Mouse (Mus musculus): ENCODE data around the gene Prpf6. TPM values are rescaled to one million over a fixed set of nuclear protein-coding genes. Genes with fewer than 3 reads are reported as not detected.

Prpf6 gene
- 67.4 and 69.5 TPM in 2 replicates for polyA plus RNA-seq (2015; fragmentation: Nextera tagmentation; extraction: Ambion mirVana)

DNA sequence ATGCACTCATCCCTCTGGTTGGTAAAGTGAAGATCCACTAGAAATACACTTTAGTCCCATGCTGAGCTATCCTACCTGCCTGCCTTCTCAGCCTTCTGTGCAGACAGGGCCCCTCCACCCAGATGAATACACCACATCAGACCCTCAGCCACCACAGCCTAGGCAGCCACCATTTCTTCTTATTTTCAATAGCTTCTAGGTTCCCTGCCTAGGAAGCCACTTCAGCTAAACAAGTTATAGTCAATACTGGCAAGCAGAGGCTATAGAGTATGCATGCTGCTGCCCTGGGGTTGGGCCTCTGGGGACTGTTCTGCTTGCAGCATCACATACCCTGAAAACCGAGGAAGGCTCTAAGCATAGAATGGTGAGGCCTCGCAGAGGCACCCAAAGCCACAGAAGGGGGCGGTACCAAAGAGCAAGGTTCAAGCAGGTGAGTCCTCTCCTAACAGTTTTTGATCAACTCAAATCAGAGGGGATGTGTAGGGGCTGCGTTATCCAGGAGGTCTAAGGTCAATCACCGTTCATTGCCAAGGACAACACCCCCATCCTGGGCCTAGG lies at the start of gene Prpf6:
TSS of gene Prpf6 (plus strand) at position 341 of the 558 bp plus-strand sequence.
- peaks cover 49% of the 10 kb centered on the region for H3K36me3 ChIP-seq
- peaks cover 19% of the 10 kb centered on the region for H3K4me1 ChIP-seq
- ATAC-seq (replicated peaks; ENCODE audit: low FRiP score), result no peak; the same call in 1 of the 2 replicates
- H3K9me3 ChIP-seq (replicated peaks), result no peaks in the 10 kb centered on the region
- no peaks in the 10 kb centered on the region for H3K27me3 ChIP-seq
- peak within 1 kb of the TSS; percentile 88 for H3K27ac ChIP-seq
- WGBS, result 11% methylated on average over 5 of the region's 5 CpGs
- H3K9ac ChIP-seq, result peak within 1 kb of the TSS; percentile 96
- peak within 1 kb of the TSS; percentile 94 for H3K4me3 ChIP-seq (replicated peaks)
- H3K4me2 ChIP-seq, result peak within 1 kb of the TSS; percentile 79

DNA sequence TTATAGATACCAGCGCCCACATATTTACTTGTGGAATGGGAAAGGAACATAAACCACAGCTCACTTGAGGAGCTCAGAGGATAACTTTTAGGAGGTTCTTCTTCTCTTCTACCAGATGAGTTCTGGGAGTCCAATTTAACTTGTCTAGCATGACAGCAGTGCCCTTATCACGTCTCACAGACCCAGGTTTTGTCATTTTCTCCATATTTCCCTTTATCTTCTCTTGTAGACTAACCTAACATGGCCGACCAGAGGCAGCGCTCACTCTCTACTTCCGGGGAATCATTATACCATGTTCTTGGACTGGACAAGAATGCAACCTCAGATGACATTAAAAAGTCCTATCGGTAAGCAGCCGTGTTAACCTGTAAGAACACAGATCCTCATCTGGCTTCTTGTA lies 45.5 kb upstream of the Prpf6 start:
- no peak overlapping the region for H3K9ac ChIP-seq
- H3K36me3 ChIP-seq, result peaks cover 67% of the 10 kb centered on the region
- H3K27ac ChIP-seq, result no peak overlapping the region
- H3K4me3 ChIP-seq (replicated peaks), result no peak overlapping the region
- H3K4me1 ChIP-seq, result 0 out of 2 replicates have a peak, but pooled peaks cover 5% of the 10 kb centered on the region
- no peak overlapping the region for H3K4me2 ChIP-seq
- no peaks in the 10 kb centered on the region for H3K9me3 ChIP-seq (replicated peaks)
- WGBS, result 94% methylated on average over 7 of the region's 7 CpGs
- H3K27me3 ChIP-seq, result no peaks in the 10 kb centered on the region
- no peak for ATAC-seq (replicated peaks; ENCODE audit: low FRiP score)

GRCm38 (mm10) chr2:181548227-181548626 lies 43.4 kb upstream of the Prpf6 start:
- 91% methylated on average over 1 of the region's 1 CpGs for WGBS
- Histone ChIP-seq H3K4me2 (no peak overlapping the region), H3K9me3 (replicated peaks) (no peaks in the 10 kb centered on the region), H3K36me3 (peaks cover 79% of the 10 kb centered on the region), H3K27ac (no peak overlapping the region), H3K9ac (no peak overlapping the region), H3K4me3 (replicated peaks) (no peak overlapping the region), H3K4me1 (0 out of 2 replicates have a peak, but pooled peaks cover 5% of the 10 kb centered on the region), H3K27me3 (no peaks in the 10 kb centered on the region)
- no peak for ATAC-seq (replicated peaks; ENCODE audit: low FRiP score)

- H3K27ac ChIP-seq, result no peak overlapping the region
- 56% methylated on average over 5 of the region's 5 CpGs for WGBS
- H3K27me3 ChIP-seq, result no peaks in the 10 kb centered on the region
- H3K4me3 ChIP-seq (replicated peaks), result no peak overlapping the region
- H3K9me3 ChIP-seq (replicated peaks), result no peaks in the 10 kb centered on the region
- H3K9ac ChIP-seq, result no peak overlapping the region
- H3K36me3 ChIP-seq, result peaks cover 83% of the 10 kb centered on the region
- H3K4me1 ChIP-seq, result 0 out of 2 replicates have a peak, but pooled peaks cover 5% of the 10 kb centered on the region
- H3K4me2 ChIP-seq, result no peak overlapping the region
- peak; percentile 66 for ATAC-seq (replicated peaks; ENCODE audit: low FRiP score)
Observed at GRCm38 (mm10) chr2:181548682-181549081, 43.0 kb upstream of the Prpf6 start.

GRCm38 (mm10) chr2:181550233-181550632 lies 41.4 kb upstream of the Prpf6 start:
- Histone ChIP-seq H3K4me2 (no peak overlapping the region), H3K4me1 (0 out of 2 replicates have a peak, but pooled peaks cover 5% of the 10 kb centered on the region), H3K9me3 (replicated peaks) (no peaks in the 10 kb centered on the region), H3K27ac (no peak overlapping the region), H3K27me3 (no peaks in the 10 kb centered on the region), H3K9ac (no peak overlapping the region), H3K36me3 (peaks cover 86% of the 10 kb centered on the region), H3K4me3 (replicated peaks) (no peak overlapping the region)
- no peak for ATAC-seq (replicated peaks; ENCODE audit: low FRiP score)
- WGBS, result 88% methylated on average over 2 of the region's 2 CpGs

- Histone ChIP-seq H3K9ac (no peak overlapping the region), H3K4me3 (replicated peaks) (no peak overlapping the region), H3K4me2 (no peak overlapping the region), H3K9me3 (replicated peaks) (no peaks in the 10 kb centered on the region), H3K36me3 (peaks cover 54% of the 10 kb centered on the region), H3K27me3 (no peaks in the 10 kb centered on the region), H3K4me1 (0 out of 2 replicates have a peak, but pooled peaks cover 2% of the 10 kb centered on the region), H3K27ac (no peak overlapping the region)
- no peak for ATAC-seq (replicated peaks; ENCODE audit: low FRiP score)
Observed at GRCm38 (mm10) chr2:181553772-181554171, 37.9 kb upstream of the Prpf6 start.

GRCm38 (mm10) chr2:181567338-181567737 lies 24.3 kb upstream of the Prpf6 start:
- ATAC-seq (replicated peaks; ENCODE audit: low FRiP score), result no peak
- Histone ChIP-seq H3K4me3 (replicated peaks) (no peak overlapping the region), H3K36me3 (peaks cover 5% of the 10 kb centered on the region), H3K4me1 (no peaks in the 10 kb centered on the region), H3K9me3 (replicated peaks) (no peaks in the 10 kb centered on the region; the same call in 1 of the 2 replicates), H3K27me3 (no peaks in the 10 kb centered on the region), H3K4me2 (no peak overlapping the region), H3K9ac (no peak overlapping the region), H3K27ac (no peak overlapping the region)
- WGBS, result 91% methylated on average over 3 of the region's 3 CpGs

DNA sequence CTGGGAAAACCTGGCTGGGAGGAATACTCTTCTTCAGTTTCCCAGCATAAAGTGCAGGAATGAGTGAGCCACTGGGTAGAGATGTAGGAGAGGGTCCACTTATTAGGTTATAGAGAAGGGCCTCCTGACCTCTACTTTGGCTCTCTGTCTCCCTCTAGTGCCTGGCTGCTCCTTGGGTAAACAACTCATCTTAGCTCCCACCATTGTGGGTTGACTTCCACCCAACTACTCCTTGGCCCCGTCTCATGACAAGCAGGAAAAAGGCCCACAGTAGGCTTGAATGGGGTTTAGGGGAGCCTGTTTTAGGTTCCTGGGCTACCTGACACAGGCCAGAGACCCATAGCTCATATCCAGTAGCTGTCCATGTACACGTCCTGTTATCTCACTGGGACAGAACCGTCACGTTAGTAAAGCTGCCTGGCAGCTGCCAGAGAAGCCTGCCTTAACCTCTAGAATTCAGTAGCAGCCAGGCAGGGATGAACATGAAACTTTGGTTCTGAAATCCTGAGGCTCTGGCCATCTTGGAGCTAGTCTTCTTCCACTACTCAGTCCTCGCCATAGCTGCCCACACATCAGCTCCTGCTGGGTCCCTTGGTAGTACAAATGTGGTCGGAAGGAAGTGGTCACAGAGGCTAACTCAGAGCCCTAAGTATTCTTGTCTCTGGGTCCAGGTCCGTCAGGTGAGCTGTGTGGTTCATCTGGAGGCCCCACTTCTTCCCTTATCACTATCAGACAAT lies 23.2 kb upstream of the Prpf6 start:
- ATAC-seq (replicated peaks; ENCODE audit: low FRiP score), result no peak
- no peak overlapping the region for H3K4me3 ChIP-seq (replicated peaks)
- H3K4me1 ChIP-seq, result no peaks in the 10 kb centered on the region
- peaks cover 15% of the 10 kb centered on the region for H3K36me3 ChIP-seq
- H3K9me3 ChIP-seq (replicated peaks), result no peaks in the 10 kb centered on the region; the same call in 1 of the 2 replicates
- 82% methylated on average over 7 of the region's 7 CpGs for WGBS
- H3K27me3 ChIP-seq, result no peaks in the 10 kb centered on the region
- no peak overlapping the region for H3K9ac ChIP-seq
- H3K27ac ChIP-seq, result no peak overlapping the region
- H3K4me2 ChIP-seq, result no peak overlapping the region

GRCm38 (mm10) chr2:181569856-181570255 lies 21.8 kb upstream of the Prpf6 start:
- Histone ChIP-seq H3K4me3 (replicated peaks) (no peak overlapping the region), H3K4me2 (no peak overlapping the region), H3K36me3 (peaks cover 27% of the 10 kb centered on the region), H3K9me3 (replicated peaks) (no peaks in the 10 kb centered on the region; the same call in 1 of the 2 replicates), H3K9ac (no peak overlapping the region), H3K27me3 (no peaks in the 10 kb centered on the region), H3K4me1 (no peaks in the 10 kb centered on the region), H3K27ac (no peak overlapping the region)
- WGBS, result 90% methylated on average over 10 of the region's 10 CpGs
- no peak for ATAC-seq (replicated peaks; ENCODE audit: low FRiP score)

- 85% methylated on average over 8 of the region's 8 CpGs for WGBS
- ATAC-seq (replicated peaks; ENCODE audit: low FRiP score), result no peak
- Histone ChIP-seq H3K4me1 (no peaks in the 10 kb centered on the region), H3K27ac (no peak overlapping the region), H3K36me3 (peaks cover 27% of the 10 kb centered on the region), H3K9ac (no peak overlapping the region), H3K27me3 (no peaks in the 10 kb centered on the region), H3K4me2 (no peak overlapping the region), H3K9me3 (replicated peaks) (no peaks in the 10 kb centered on the region; the same call in 1 of the 2 replicates), H3K4me3 (replicated peaks) (no peak overlapping the region)
Observed at GRCm38 (mm10) chr2:181570375-181570774, 21.3 kb upstream of the Prpf6 start.

GRCm38 (mm10) chr2:181570921-181571595 lies 20.6 kb upstream of the Prpf6 start:
- no peaks in the 10 kb centered on the region for H3K27me3 ChIP-seq
- H3K36me3 ChIP-seq, result peaks cover 27% of the 10 kb centered on the region
- H3K9ac ChIP-seq, result no peak overlapping the region
- no peak overlapping the region for H3K4me3 ChIP-seq (replicated peaks)
- WGBS, result 64% methylated on average over 6 of the region's 6 CpGs
- H3K4me2 ChIP-seq, result no peak overlapping the region
- H3K27ac ChIP-seq, result no peak overlapping the region
- no peaks in the 10 kb centered on the region for H3K4me1 ChIP-seq
- ATAC-seq (replicated peaks; ENCODE audit: low FRiP score), result no peak
- no peaks in the 10 kb centered on the region for H3K9me3 ChIP-seq (replicated peaks)
